Mouse (Mus musculus): ENCODE data around the gene Stat4. TPM values are rescaled to one million over a fixed set of nuclear protein-coding genes. Genes with fewer than 3 reads are reported as not detected.

Stat4 gene
- polyA plus RNA-seq, 1 experiment from 2014 or later: 0.31 TPM

DNA sequence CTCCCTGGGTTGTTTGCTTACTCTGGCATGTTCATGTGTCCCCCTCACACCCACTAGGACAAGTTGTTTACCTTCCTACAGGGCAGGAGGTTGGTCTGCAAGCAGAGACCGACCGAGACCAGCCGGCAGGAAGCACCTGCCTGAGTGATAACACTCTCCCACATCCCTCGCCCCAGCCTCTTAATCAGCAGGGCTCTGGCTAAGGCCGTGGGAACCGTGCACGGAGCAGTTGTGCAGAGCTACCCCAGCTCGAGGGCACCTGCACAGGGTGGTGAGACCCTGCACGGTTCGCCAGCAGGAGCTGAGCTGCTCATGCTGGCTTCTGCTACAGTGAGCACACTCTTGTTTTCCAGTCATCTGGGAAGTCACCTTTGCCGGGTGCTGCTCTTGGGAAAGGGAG is 163.7 kb downstream of the Stat4 start:
- 0 out of 2 replicates have a peak, but pooled peaks have one; percentile 28 for ATAC-seq

DNA sequence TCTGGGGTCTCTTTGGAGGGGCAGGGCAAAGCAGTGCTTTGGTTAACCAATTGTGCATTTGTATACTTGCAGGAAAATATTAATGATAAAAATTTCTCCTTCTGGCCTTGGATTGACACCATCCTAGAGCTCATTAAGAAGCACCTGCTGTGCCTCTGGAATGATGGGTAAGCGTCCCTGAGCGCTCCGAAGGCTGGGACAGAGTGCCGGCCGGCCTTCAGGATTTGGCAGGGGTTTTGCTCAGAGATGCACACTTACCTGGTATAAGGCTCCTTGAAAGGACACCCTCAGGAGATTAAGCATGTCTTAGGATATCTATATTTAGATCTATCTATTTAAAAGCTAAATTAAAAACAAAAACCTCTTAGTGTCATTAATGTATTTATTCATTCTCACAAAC is 164.2 kb downstream of the Stat4 start:
- ATAC-seq: no peak
- no peaks in the 10 kb centered on the region for H3K36me3 ChIP-seq (ENCODE audit: control insufficient read depth, insufficient read depth, low read length)
- 87% methylated on average over 5 of the region's 5 CpGs for WGBS
- H3K4me1 ChIP-seq (ENCODE audit: control insufficient read depth, insufficient read depth, low read depth, low read length): no peaks in the 10 kb centered on the region; the same call in 1 of the 2 replicates
- no peak overlapping the region for H3K9ac ChIP-seq (ENCODE audit: low read depth, low read length)
- H3K4me2 ChIP-seq (ENCODE audit: low read length): no peak overlapping the region
- H3K4me3 ChIP-seq (ENCODE audit: low read length): no peak overlapping the region
- H3K9me3 ChIP-seq (ENCODE audit: control insufficient read depth, low read length): no peaks in the 10 kb centered on the region
- H3K27me3 ChIP-seq (replicated peaks; ENCODE audit: control insufficient read depth, insufficient read depth, low read length): no peaks in the 10 kb centered on the region
- no peak overlapping the region for H3K27ac ChIP-seq (ENCODE audit: low read depth, low read length)

More for the DNA sequence above, 163.7 kb downstream of the Stat4 start:
- Histone ChIP-seq H3K27me3 (replicated peaks; ENCODE audit: control insufficient read depth, insufficient read depth, low read length) (no peaks in the 10 kb centered on the region), H3K9ac (ENCODE audit: low read depth, low read length) (no peak overlapping the region), H3K4me1 (ENCODE audit: control insufficient read depth, insufficient read depth, low read depth, low read length) (no peaks in the 10 kb centered on the region; the same call in 1 of the 2 replicates), H3K9me3 (ENCODE audit: control insufficient read depth, low read length) (no peaks in the 10 kb centered on the region), H3K36me3 (ENCODE audit: control insufficient read depth, insufficient read depth, low read length) (no peaks in the 10 kb centered on the region), H3K4me2 (ENCODE audit: low read length) (no peak overlapping the region), H3K4me3 (ENCODE audit: low read length) (no peak overlapping the region), H3K27ac (ENCODE audit: low read depth, low read length) (no peak overlapping the region)
- 62% methylated on average over 11 of the region's 11 CpGs for WGBS

GRCm38 (mm10) chr1:52152369-52152768 is 165.4 kb downstream of the Stat4 start:
- no peak overlapping the region for H3K9ac ChIP-seq (ENCODE audit: low read depth, low read length)
- no peaks in the 10 kb centered on the region for H3K9me3 ChIP-seq (ENCODE audit: control insufficient read depth, low read length)
- H3K4me1 ChIP-seq (ENCODE audit: control insufficient read depth, insufficient read depth, low read depth, low read length): no peaks in the 10 kb centered on the region; the same call in 1 of the 2 replicates
- WGBS: 63% methylated on average over 13 of the region's 13 CpGs
- no peaks in the 10 kb centered on the region for H3K36me3 ChIP-seq (ENCODE audit: control insufficient read depth, insufficient read depth, low read length)
- ATAC-seq: no peak
- H3K4me2 ChIP-seq (ENCODE audit: low read length): no peak overlapping the region
- no peaks in the 10 kb centered on the region for H3K27me3 ChIP-seq (replicated peaks; ENCODE audit: control insufficient read depth, insufficient read depth, low read length)
- no peak overlapping the region for H3K4me3 ChIP-seq (ENCODE audit: low read length)
- no peak overlapping the region for H3K27ac ChIP-seq (ENCODE audit: low read depth, low read length)

- Histone ChIP-seq H3K4me1 (ENCODE audit: control insufficient read depth, insufficient read depth, low read depth, low read length) (no peaks in the 10 kb centered on the region; the same call in 1 of the 2 replicates), H3K27ac (ENCODE audit: low read depth, low read length) (no peak overlapping the region), H3K4me3 (ENCODE audit: low read length) (no peak overlapping the region), H3K36me3 (ENCODE audit: control insufficient read depth, insufficient read depth, low read length) (peaks cover 2% of the 10 kb centered on the region; the same call in 1 of the 2 replicates), H3K9me3 (ENCODE audit: control insufficient read depth, low read length) (no peaks in the 10 kb centered on the region), H3K9ac (ENCODE audit: low read depth, low read length) (no peak overlapping the region), H3K27me3 (replicated peaks; ENCODE audit: control insufficient read depth, insufficient read depth, low read length) (no peaks in the 10 kb centered on the region), H3K4me2 (ENCODE audit: low read length) (no peak overlapping the region)
- 40% methylated on average over 3 of the region's 3 CpGs for WGBS
- no peak for ATAC-seq
Observed at GRCm38 (mm10) chr1:52152936-52153335, 166.0 kb downstream of the Stat4 start.

- Histone ChIP-seq H3K27me3 (replicated peaks; ENCODE audit: control insufficient read depth, insufficient read depth, low read length) (no peaks in the 10 kb centered on the region), H3K9ac (ENCODE audit: low read depth, low read length) (no peak overlapping the region), H3K9me3 (ENCODE audit: control insufficient read depth, low read length) (no peaks in the 10 kb centered on the region), H3K4me1 (ENCODE audit: control insufficient read depth, insufficient read depth, low read depth, low read length) (no peaks in the 10 kb centered on the region; the same call in 1 of the 2 replicates), H3K36me3 (ENCODE audit: control insufficient read depth, insufficient read depth, low read length) (peaks cover 2% of the 10 kb centered on the region; the same call in 1 of the 2 replicates), H3K4me2 (ENCODE audit: low read length) (no peak overlapping the region), H3K27ac (ENCODE audit: low read depth, low read length) (no peak overlapping the region), H3K4me3 (ENCODE audit: low read length) (no peak overlapping the region)
- ATAC-seq: no peak
- WGBS: 86% methylated on average over 8 of the region's 8 CpGs
Observed at GRCm38 (mm10) chr1:52154890-52155289, 167.9 kb downstream of the Stat4 start.

GRCm38 (mm10) chr1:52156351-52156750 is 169.4 kb downstream of the Stat4 start:
- H3K27me3 ChIP-seq (replicated peaks; ENCODE audit: control insufficient read depth, insufficient read depth, low read length): no peaks in the 10 kb centered on the region
- H3K9me3 ChIP-seq (ENCODE audit: control insufficient read depth, low read length): no peaks in the 10 kb centered on the region
- no peak overlapping the region for H3K4me3 ChIP-seq (ENCODE audit: low read length)
- no peak overlapping the region for H3K9ac ChIP-seq (ENCODE audit: low read depth, low read length)
- no peak overlapping the region for H3K4me2 ChIP-seq (ENCODE audit: low read length)
- WGBS: 93% methylated on average over 10 of the region's 10 CpGs
- H3K27ac ChIP-seq (ENCODE audit: low read depth, low read length): no peak overlapping the region
- no peaks in the 10 kb centered on the region for H3K4me1 ChIP-seq (ENCODE audit: control insufficient read depth, insufficient read depth, low read depth, low read length)
- H3K36me3 ChIP-seq (ENCODE audit: control insufficient read depth, insufficient read depth, low read length): peaks cover 2% of the 10 kb centered on the region; the same call in 1 of the 2 replicates
- no peak for ATAC-seq

Other genes starting within 250 kb of the Stat4 start
- gene Myo1b, start 71.1 kb upstream of the Stat4 start, polyA plus RNA-seq (2015; fragmentation: Nextera tagmentation; extraction: Ambion mirVana): 43.2 and 53.8 TPM in 2 replicates
- gene Stat1, start 132.3 kb downstream of the Stat4 start, polyA plus RNA-seq (2015; fragmentation: Nextera tagmentation; extraction: Ambion mirVana): 13.8 and 14.2 TPM in 2 replicates
- gene Gls, start 246.1 kb downstream of the Stat4 start, polyA plus RNA-seq (2015; fragmentation: Nextera tagmentation; extraction: Ambion mirVana): 27.0 and 28.2 TPM in 2 replicates

Data from hindbrain, embryonic 16.5 days (tissue).